Mouse (Mus musculus) hindbrain, embryonic 15.5 days (tissue): ENCODE data around the gene Creb3l2. TPM values are rescaled to one million over a fixed set of nuclear protein-coding genes. Genes with fewer than 3 reads are reported as not detected.

Experiments
- ATAC-seq: fragments of 200-750 bp; cut with Nextera tagmentation; 2 replicates; pipeline ENCODE4 v1.8.0; 2017; ENCODE audit warnings: low read depth, moderate number of reproducible peaks, moderate TSS enrichment; ENCODE audit not compliant: low FRiP score
- H3K27ac ChIP-seq: fragments of 300-500 bp; sonication (generic); replicated peaks from 2 replicates; pipeline ENCODE4 v1.5.1; 2015; ENCODE audit warnings: mild to moderate bottlenecking, inconsistent platforms
- H3K27me3 ChIP-seq: fragments of 300-500 bp; sonication (generic); 2 replicates; pipeline ENCODE4 v1.6.1; 2015; ENCODE audit warnings: control low read depth, inconsistent platforms
- H3K36me3 ChIP-seq: fragments of 300-500 bp; sonication (generic); 2 replicates; pipeline ENCODE4 v1.6.1; 2015; ENCODE audit warnings: control low read depth, inconsistent platforms
- H3K4me1 ChIP-seq: fragments of 300-500 bp; sonication (generic); replicated peaks from 2 replicates; pipeline ENCODE4 v1.6.1; 2015; ENCODE audit warnings: control low read depth, inconsistent platforms
- H3K4me2 ChIP-seq: fragments of 300-500 bp; sonication (generic); 2 replicates; pipeline ENCODE4 v1.6.1; 2015; ENCODE audit warnings: moderate library complexity, mild to moderate bottlenecking, inconsistent platforms
- H3K4me3 ChIP-seq: fragments of 300-500 bp; sonication (generic); 2 replicates; pipeline ENCODE4 v1.5.1; 2015; ENCODE audit warnings: mild to moderate bottlenecking, inconsistent platforms
- H3K9ac ChIP-seq: fragments of 300-500 bp; sonication (generic); 2 replicates; pipeline ENCODE4 v1.6.1; 2015; ENCODE audit warnings: inconsistent platforms
- H3K9me3 ChIP-seq: fragments of 300-500 bp; sonication (generic); 2 replicates; pipeline ENCODE4 v1.6.1; 2016; ENCODE audit warnings: control low read depth, inconsistent platforms
- whole genome bisulfite sequencing: fragments of 180-500 bp; shearing (Covaris S2); methylation state at CpG from one replicate; pipeline ENCODE4 v1.1.7; 2015; 5-methylcytosine and 5-hydroxymethylcytosine counted together
- polyA plus RNA-seq: library from polyadenylated mRNA; unstranded; fragments of >200 nt; fragmentation: Nextera tagmentation; extraction: Ambion mirVana; gene quantifications from 2 replicates; pipeline ENCODE4 v1.2.1, GENCODE M21; 2015

Creb3l2 gene
- polyA plus RNA-seq, 1 experiment from 2014 or later = 3.8 TPM

- ATAC-seq = no peak
- no peak overlapping the region for H3K9ac ChIP-seq
- H3K36me3 ChIP-seq = no peaks in the 10 kb centered on the region
- H3K27me3 ChIP-seq = no peaks in the 10 kb centered on the region
- no peaks in the 10 kb centered on the region for H3K4me1 ChIP-seq
- H3K4me2 ChIP-seq = no peak overlapping the region
- H3K9me3 ChIP-seq = no peaks in the 10 kb centered on the region
- 46% methylated on average over 3 of the region's 3 CpGs for WGBS
- H3K4me3 ChIP-seq = no peak overlapping the region
- H3K27ac ChIP-seq = no peak overlapping the region
These were observed 37.6 kb downstream of the Creb3l2 start for GRCm38 (mm10) chr6:37404325-37404724.

GRCm38 (mm10) chr6:37401928-37402327 lies 40.0 kb downstream of the Creb3l2 start:
- no peak for ATAC-seq
- Histone ChIP-seq H3K9me3 (no peaks in the 10 kb centered on the region), H3K4me2 (no peak overlapping the region), H3K9ac (no peak overlapping the region), H3K4me1 (no peaks in the 10 kb centered on the region), H3K27me3 (no peaks in the 10 kb centered on the region), H3K4me3 (no peak overlapping the region), H3K36me3 (no peaks in the 10 kb centered on the region), H3K27ac (no peak overlapping the region)
- 60% methylated on average over 7 of the region's 7 CpGs for WGBS

GRCm38 (mm10) chr6:37400866-37401525 lies 41.0 kb downstream of the Creb3l2 start:
- Histone ChIP-seq H3K27me3 (no peaks in the 10 kb centered on the region), H3K9me3 (no peaks in the 10 kb centered on the region), H3K27ac (no peak overlapping the region), H3K4me2 (no peak overlapping the region), H3K4me3 (no peak overlapping the region), H3K4me1 (no peaks in the 10 kb centered on the region), H3K36me3 (no peaks in the 10 kb centered on the region), H3K9ac (no peak overlapping the region)
- ATAC-seq = no peak
- 83% methylated on average over 11 of the region's 11 CpGs for WGBS

- no peak overlapping the region for H3K4me2 ChIP-seq
- no peak overlapping the region for H3K4me3 ChIP-seq
- 89% methylated on average over 4 of the region's 4 CpGs for WGBS
These were observed 41.8 kb downstream of the Creb3l2 start for GRCm38 (mm10) chr6:37400167-37400566.

GRCm38 (mm10) chr6:37398943-37399342 lies 43.0 kb downstream of the Creb3l2 start:
- 82% methylated on average over 10 of the region's 10 CpGs for WGBS
- H3K9ac ChIP-seq = no peak overlapping the region

More at GRCm38 (mm10) chr6:37400167-37400566, 41.8 kb downstream of the Creb3l2 start:
- Histone ChIP-seq H3K4me1 (no peaks in the 10 kb centered on the region), H3K27ac (no peak overlapping the region), H3K27me3 (no peaks in the 10 kb centered on the region), H3K36me3 (no peaks in the 10 kb centered on the region), H3K9me3 (no peaks in the 10 kb centered on the region), H3K9ac (no peak overlapping the region)
- ATAC-seq = no peak

GRCm38 (mm10) chr6:37397973-37398372 lies 44.0 kb downstream of the Creb3l2 start:
- Histone ChIP-seq H3K4me1 (no peaks in the 10 kb centered on the region), H3K9me3 (no peaks in the 10 kb centered on the region), H3K27ac (no peak overlapping the region), H3K36me3 (no peaks in the 10 kb centered on the region), H3K27me3 (no peaks in the 10 kb centered on the region), H3K4me3 (no peak overlapping the region), H3K9ac (no peak overlapping the region), H3K4me2 (no peak overlapping the region)
- 82% methylated on average over 9 of the region's 9 CpGs for WGBS
- no peak for ATAC-seq

More at GRCm38 (mm10) chr6:37398943-37399342, 43.0 kb downstream of the Creb3l2 start:
- no peak overlapping the region for H3K4me2 ChIP-seq
- H3K36me3 ChIP-seq = no peaks in the 10 kb centered on the region
- no peaks in the 10 kb centered on the region for H3K4me1 ChIP-seq
- H3K27ac ChIP-seq = no peak overlapping the region
- no peaks in the 10 kb centered on the region for H3K9me3 ChIP-seq
- ATAC-seq = no peak
- no peak overlapping the region for H3K4me3 ChIP-seq
- no peaks in the 10 kb centered on the region for H3K27me3 ChIP-seq

- Histone ChIP-seq H3K9me3 (no peaks in the 10 kb centered on the region), H3K4me2 (no peak overlapping the region), H3K4me3 (no peak overlapping the region), H3K27me3 (no peaks in the 10 kb centered on the region), H3K27ac (no peak overlapping the region), H3K4me1 (no peaks in the 10 kb centered on the region), H3K9ac (no peak overlapping the region), H3K36me3 (no peaks in the 10 kb centered on the region)
- ATAC-seq = no peak
- 94% methylated on average over 4 of the region's 4 CpGs for WGBS
These were observed 44.7 kb downstream of the Creb3l2 start for GRCm38 (mm10) chr6:37397254-37397653.

GRCm38 (mm10) chr6:37396127-37396526 lies 45.8 kb downstream of the Creb3l2 start:
- WGBS = 91% methylated on average over 4 of the region's 4 CpGs

GRCm38 (mm10) chr6:37393263-37393662 lies 48.7 kb downstream of the Creb3l2 start:
- 69% methylated on average over 6 of the region's 6 CpGs for WGBS
- H3K9me3 ChIP-seq = no peaks in the 10 kb centered on the region
- H3K4me2 ChIP-seq = no peak overlapping the region
- no peaks in the 10 kb centered on the region for H3K27me3 ChIP-seq
- no peak for ATAC-seq
- H3K27ac ChIP-seq = no peak overlapping the region
- H3K36me3 ChIP-seq = no peaks in the 10 kb centered on the region
- H3K9ac ChIP-seq = no peak overlapping the region
- no peak overlapping the region for H3K4me3 ChIP-seq
- no peaks in the 10 kb centered on the region for H3K4me1 ChIP-seq

More at GRCm38 (mm10) chr6:37396127-37396526, 45.8 kb downstream of the Creb3l2 start:
- Histone ChIP-seq H3K36me3 (no peaks in the 10 kb centered on the region), H3K27me3 (no peaks in the 10 kb centered on the region), H3K4me2 (no peak overlapping the region), H3K9me3 (no peaks in the 10 kb centered on the region), H3K27ac (no peak overlapping the region), H3K4me3 (no peak overlapping the region), H3K4me1 (no peaks in the 10 kb centered on the region), H3K9ac (no peak overlapping the region)
- no peak for ATAC-seq

GRCm38 (mm10) chr6:37392262-37392661 lies 49.7 kb downstream of the Creb3l2 start:
- Histone ChIP-seq H3K9ac (no peak overlapping the region), H3K27ac (no peak overlapping the region), H3K4me1 (no peaks in the 10 kb centered on the region), H3K27me3 (no peaks in the 10 kb centered on the region), H3K9me3 (no peaks in the 10 kb centered on the region), H3K4me3 (no peak overlapping the region), H3K4me2 (no peak overlapping the region), H3K36me3 (no peaks in the 10 kb centered on the region)
- ATAC-seq = no peak
- 73% methylated on average over 6 of the region's 6 CpGs for WGBS

- H3K4me3 ChIP-seq = no peak overlapping the region
- H3K4me1 ChIP-seq = no peaks in the 10 kb centered on the region
- no peak overlapping the region for H3K4me2 ChIP-seq
- no peak overlapping the region for H3K9ac ChIP-seq
- no peaks in the 10 kb centered on the region for H3K27me3 ChIP-seq
- H3K9me3 ChIP-seq = no peaks in the 10 kb centered on the region
- no peak for ATAC-seq
- H3K27ac ChIP-seq = no peak overlapping the region
- WGBS = 83% methylated on average over 7 of the region's 7 CpGs
- H3K36me3 ChIP-seq = no peaks in the 10 kb centered on the region
These were observed 50.6 kb downstream of the Creb3l2 start for GRCm38 (mm10) chr6:37391313-37391712.

- 71% methylated on average over 8 of the region's 8 CpGs for WGBS
These were observed 53.0 kb downstream of the Creb3l2 start for GRCm38 (mm10) chr6:37388960-37389359.

GRCm38 (mm10) chr6:37388501-37388900 lies 53.4 kb downstream of the Creb3l2 start:
- H3K9ac ChIP-seq = no peak overlapping the region
- no peaks in the 10 kb centered on the region for H3K27me3 ChIP-seq
- no peak overlapping the region for H3K4me2 ChIP-seq
- no peaks in the 10 kb centered on the region for H3K9me3 ChIP-seq
- no peak for ATAC-seq
- no peak overlapping the region for H3K27ac ChIP-seq
- H3K4me1 ChIP-seq = no peaks in the 10 kb centered on the region
- H3K36me3 ChIP-seq = no peaks in the 10 kb centered on the region
- 91% methylated on average over 6 of the region's 6 CpGs for WGBS
- H3K4me3 ChIP-seq = no peak overlapping the region

More at GRCm38 (mm10) chr6:37388960-37389359, 53.0 kb downstream of the Creb3l2 start:
- no peaks in the 10 kb centered on the region for H3K9me3 ChIP-seq
- no peak for ATAC-seq
- no peaks in the 10 kb centered on the region for H3K4me1 ChIP-seq
- H3K27me3 ChIP-seq = no peaks in the 10 kb centered on the region
- H3K36me3 ChIP-seq = no peaks in the 10 kb centered on the region
- H3K4me3 ChIP-seq = no peak overlapping the region
- no peak overlapping the region for H3K4me2 ChIP-seq
- no peak overlapping the region for H3K9ac ChIP-seq
- no peak overlapping the region for H3K27ac ChIP-seq
